Comparison of ENCODE assay signal across 21 mouse cellular contexts in genomic region chr9:21857501-21857900, GRCm38 (mm10). TPM values are rescaled to one million over a fixed set of nuclear protein-coding genes. Genes with fewer than 3 reads are reported as not detected.
A peak's percentile ranks its signal among the peaks of the same experiment; 100 is the strongest.
DNase-seq lines count a peak whose midpoint lies in the region; ATAC-seq lines count a peak whose summit lies in the region.
"Had no signal": no experiment of that assay in that cellular context is flagged by ENCODE, and none has a peak within 500 bp of the region (broad histone marks: within the 10 kb centered on the region; RNA-seq: fewer than 3 reads in every experiment).

No protein-coding gene starts in this region.

- no peak overlapping the region for H3K4me3 ChIP-seq in heart, embryonic 14.5 days (ENCODE audit: control insufficient read depth in 1 of 2, insufficient read depth in 1 of 2, low read depth in 1 of 2, low read length in 2 of 2)
- no peak overlapping the region for H3K4me3 ChIP-seq in kidney, embryonic 14.5 days (ENCODE audit: low read length)
- H3K4me3 ChIP-seq in lung, embryonic 15.5 days: no peak overlapping the region
- no peak overlapping the region for H3K4me3 ChIP-seq in forebrain, embryonic 10.5 days
- H3K4me3 ChIP-seq: erythroblast, embryonic 14.5 days; limb, embryonic 12.5 days; liver, embryonic 13.5 days; megakaryocyte, embryonic 14.5 days; neural tube, embryonic 13.5 days had no signal

- DNase-seq in heart, postnatal 36 days: no peak
- DNase-seq in kidney, postnatal 4 days: no peak
- no peak for DNase-seq in lung, postnatal 36 days
- no peak for DNase-seq in forebrain, embryonic 10.5 days (ENCODE audit: extremely low spot score, low spot score)
- DNase-seq: cerebellum, adult 9-10 months; gastrocnemius, postnatal 14 days; layer of hippocampus, adult 9-11 months; liver, embryonic 13.5 days; midbrain, embryonic 14.5 days; right cerebral cortex, adult 18-20 months had no signal

- intact Hi-C loops in heart, postnatal 36 days (cut with DNase I): no loop called here

- no peaks in the 10 kb centered on the region for H3K27me3 ChIP-seq in heart, embryonic 14.5 days (ENCODE audit: control insufficient read depth, insufficient read depth, low read length)
- no peaks in the 10 kb centered on the region for H3K27me3 ChIP-seq in kidney, embryonic 14.5 days (ENCODE audit: control insufficient read depth, insufficient read depth, low read length)
- no peaks in the 10 kb centered on the region for H3K27me3 ChIP-seq in lung, embryonic 15.5 days
- no peaks in the 10 kb centered on the region for H3K27me3 ChIP-seq in forebrain, embryonic 10.5 days (ENCODE audit: poor library complexity, severe bottlenecking)
- H3K27me3 ChIP-seq: limb, embryonic 12.5 days; liver, embryonic 13.5 days; neural tube, embryonic 13.5 days had no signal

- no peak for ATAC-seq in heart, embryonic 14.5 days (ENCODE audit: insufficient number of reproducible peaks, insufficient read depth, low FRiP score, low read depth)
- ATAC-seq in kidney, embryonic 14.5 days (ENCODE audit: low FRiP score, low TSS enrichment): no peak
- no peak for ATAC-seq in lung, embryonic 15.5 days (ENCODE audit: borderline replicate concordance, extremely low read depth, low FRiP score, low TSS enrichment)
- ATAC-seq: forebrain, embryonic 14.5 days had no signal

- peak overlapping the region; percentile 76 to 83; a peak in 3 of 4 replicates for H3K27ac ChIP-seq in heart, embryonic 14.5 days (replicated peaks in 1 of 2; ENCODE audit: control insufficient read depth in 1 of 2, insufficient read depth in 1 of 2, low read depth in 2 of 2, low read length in 2 of 2)
- 0 out of 2 replicates have a peak overlapping the region, but pooled peaks have one; percentile 4 for H3K27ac ChIP-seq in kidney, embryonic 14.5 days (ENCODE audit: low read depth, low read length)
- H3K27ac ChIP-seq in lung, embryonic 15.5 days: peak overlapping the region; percentile 71
- no peak overlapping the region for H3K27ac ChIP-seq in forebrain, embryonic 10.5 days
- H3K27ac ChIP-seq: limb, embryonic 12.5 days; liver, embryonic 13.5 days; neural tube, embryonic 13.5 days had no signal

- H3K4me2 ChIP-seq in heart, embryonic 14.5 days (ENCODE audit: low read length): no peak overlapping the region
- no peak overlapping the region for H3K4me2 ChIP-seq in kidney, embryonic 14.5 days (replicated peaks; ENCODE audit: low read depth, low read length)
- no peak overlapping the region for H3K4me2 ChIP-seq in lung, embryonic 15.5 days
- H3K4me2 ChIP-seq: limb, embryonic 12.5 days; liver, embryonic 13.5 days; neural tube, embryonic 13.5 days had no signal

- H3K9me3 ChIP-seq in heart, embryonic 14.5 days (ENCODE audit: control insufficient read depth, low read length): peaks cover 6% of the 10 kb centered on the region
- H3K9me3 ChIP-seq in kidney, embryonic 14.5 days (ENCODE audit: control insufficient read depth, low read length): peaks cover 5% of the 10 kb centered on the region; the same call in 1 of the 2 replicates
- H3K9me3 ChIP-seq in lung, embryonic 15.5 days: no peaks in the 10 kb centered on the region
- peaks cover 8% of the 10 kb centered on the region; the same call in 1 of the 2 replicates for H3K9me3 ChIP-seq in forebrain, embryonic 10.5 days
- H3K9me3 ChIP-seq: limb, embryonic 12.5 days had no signal

- H3K36me3 ChIP-seq in heart, embryonic 14.5 days (ENCODE audit: control insufficient read depth, insufficient read depth, low read length): no peaks in the 10 kb centered on the region
- H3K36me3 ChIP-seq in kidney, embryonic 14.5 days (ENCODE audit: control insufficient read depth, insufficient read depth, low read length): no peaks in the 10 kb centered on the region
- no peaks in the 10 kb centered on the region for H3K36me3 ChIP-seq in lung, embryonic 15.5 days
- no peaks in the 10 kb centered on the region for H3K36me3 ChIP-seq in forebrain, embryonic 10.5 days (replicated peaks)
- H3K36me3 ChIP-seq: limb, embryonic 12.5 days; liver, embryonic 13.5 days; neural tube, embryonic 13.5 days had no signal

- H3K9ac ChIP-seq in heart, embryonic 14.5 days (ENCODE audit: low read length): no peak overlapping the region
- 0 out of 2 replicates have a peak overlapping the region, but pooled peaks have one; percentile 18 for H3K9ac ChIP-seq in kidney, embryonic 14.5 days (ENCODE audit: low read depth, low read length)
- no peak overlapping the region for H3K9ac ChIP-seq in lung, embryonic 15.5 days
- H3K9ac ChIP-seq: liver, embryonic 13.5 days; neural tube, embryonic 13.5 days had no signal

- peaks cover 0 to 3% of the 10 kb centered on the region in 2 experiments; a peak in 1 of 4 replicates for H3K4me1 ChIP-seq in heart, embryonic 14.5 days (ENCODE audit: control insufficient read depth in 2 of 2, insufficient read depth in 2 of 2, low read length in 2 of 2)
- 0 out of 2 replicates have a peak, but pooled peaks cover 2% of the 10 kb centered on the region for H3K4me1 ChIP-seq in kidney, embryonic 14.5 days (ENCODE audit: control insufficient read depth, insufficient read depth, low read length)
- 0 out of 2 replicates have a peak, but pooled peaks cover 2% of the 10 kb centered on the region for H3K4me1 ChIP-seq in lung, embryonic 15.5 days
- peaks cover 5% of the 10 kb centered on the region for H3K4me1 ChIP-seq in forebrain, embryonic 10.5 days

- 34% methylated on average over 2 of the region's 2 CpGs for WGBS in heart, embryonic 14.5 days
- WGBS in kidney, embryonic 14.5 days: 78% methylated on average over 2 of the region's 2 CpGs
- 80% methylated on average over 2 of the region's 2 CpGs for WGBS in lung, embryonic 15.5 days
- WGBS in forebrain, embryonic 10.5 days: 83% methylated on average over 2 of the region's 2 CpGs

RNA-seq across cellular contexts. Expression of gene Dock6, which starts 5.1 kb away (rescaled TPM):
- polyA plus RNA-seq in heart, embryonic 14.5 days (2014; fragmentation: Nextera tagmentation; extraction: Ambion mirVana): 42.4 and 44.5 TPM in 2 replicates
- total RNA-seq in heart, postnatal 36 days (2021): 10 to 100 TPM; 31.0 to 39.1 TPM
- polyA plus RNA-seq in kidney, embryonic 14.5 days (2014; fragmentation: Nextera tagmentation; extraction: Ambion mirVana): 31.9 and 39.7 TPM in 2 replicates
- 62.0 and 68.0 TPM in 2 replicates for polyA plus RNA-seq in lung, embryonic 15.5 days (2015; fragmentation: Nextera tagmentation; extraction: Ambion mirVana)
- 24.2 and 24.7 TPM in 2 replicates for polyA plus RNA-seq in forebrain, embryonic 10.5 days (2016; fragmentation: Nextera tagmentation; extraction: Ambion mirVana)

RNA-seq across cellular contexts. Expression of gene Angptl8, which starts 22.2 kb away (rescaled TPM):
- polyA plus RNA-seq in heart, embryonic 14.5 days (2014; fragmentation: Nextera tagmentation; extraction: Ambion mirVana): 1.4 and 1.6 TPM in 2 replicates
- not detected for total RNA-seq in heart, postnatal 36 days (2021)
- polyA plus RNA-seq in kidney, embryonic 14.5 days (2014; fragmentation: Nextera tagmentation; extraction: Ambion mirVana): 2.6 and 3.4 TPM in 2 replicates
- 2.1 and 2.3 TPM in 2 replicates for polyA plus RNA-seq in lung, embryonic 15.5 days (2015; fragmentation: Nextera tagmentation; extraction: Ambion mirVana)
- 0.62 and 0.94 TPM in 2 replicates for polyA plus RNA-seq in forebrain, embryonic 10.5 days (2016; fragmentation: Nextera tagmentation; extraction: Ambion mirVana)
- total RNA-seq: common myeloid progenitor, adult 5-6 weeks; gastrocnemius, postnatal 14 days; hematopoietic stem cell, adult 5-6 weeks had no signal
- polyA plus RNA-seq: embryonic facial prominence, embryonic 11.5 days; forebrain, embryonic 14.5 days had no signal

RNA-seq across cellular contexts. Expression of gene Kank2, which starts 59.0 kb away (rescaled TPM):
- 11.1 and 11.6 TPM in 2 replicates for polyA plus RNA-seq in heart, embryonic 14.5 days (2014; fragmentation: Nextera tagmentation; extraction: Ambion mirVana)
- total RNA-seq in heart, postnatal 36 days (2021): 10 to 100 TPM; 50.5 to 54.2 TPM
- 9.4 and 14.3 TPM in 2 replicates for polyA plus RNA-seq in kidney, embryonic 14.5 days (2014; fragmentation: Nextera tagmentation; extraction: Ambion mirVana)
- polyA plus RNA-seq in lung, embryonic 15.5 days (2015; fragmentation: Nextera tagmentation; extraction: Ambion mirVana): 27.7 and 30.0 TPM in 2 replicates
- polyA plus RNA-seq in forebrain, embryonic 10.5 days (2016; fragmentation: Nextera tagmentation; extraction: Ambion mirVana): 8.6 and 8.9 TPM in 2 replicates
